Mouse (Mus musculus): ENCODE measurements at regions not wholly inside any gene's neighbourhood (a gene's known extent, or its start where the extent isn't known, plus 50 kb on each side); places are given as distances from the start of the nearest gene placed in this dataset.

- Histone ChIP-seq H3K4me1 (replicated peaks; ENCODE audit: control insufficient read depth, insufficient read depth, low read length) (no peaks in the 10 kb centered on the region), H3K9ac (ENCODE audit: low read length) (no peak overlapping the region), H3K27me3 (ENCODE audit: control insufficient read depth, insufficient read depth, low read depth, low read length) (no peaks in the 10 kb centered on the region), H3K4me3 (ENCODE audit: low read length) (no peak overlapping the region), H3K4me2 (ENCODE audit: low read depth, low read length) (no peak overlapping the region), H3K27ac (ENCODE audit: low read length) (no peak overlapping the region), H3K36me3 (ENCODE audit: control insufficient read depth, insufficient read depth, low read length) (no peaks in the 10 kb centered on the region), H3K9me3 (ENCODE audit: control insufficient read depth, low read length) (no peaks in the 10 kb centered on the region)
- no peak for ATAC-seq (ENCODE audit: low read depth)
- WGBS, result 79% methylated on average over 6 of the region's 6 CpGs
These were observed 216.3 kb upstream of the Mkln1 start for GRCm38 (mm10) chr6:31182284-31182683.

GRCm38 (mm10) chr6:31183127-31183526, 215.4 kb upstream of the Mkln1 start:
- Histone ChIP-seq H3K9me3 (ENCODE audit: control insufficient read depth, low read length) (no peaks in the 10 kb centered on the region), H3K27me3 (ENCODE audit: control insufficient read depth, insufficient read depth, low read depth, low read length) (no peaks in the 10 kb centered on the region), H3K9ac (ENCODE audit: low read length) (no peak overlapping the region), H3K36me3 (ENCODE audit: control insufficient read depth, insufficient read depth, low read length) (no peaks in the 10 kb centered on the region), H3K4me1 (replicated peaks; ENCODE audit: control insufficient read depth, insufficient read depth, low read length) (no peaks in the 10 kb centered on the region), H3K4me3 (ENCODE audit: low read length) (no peak overlapping the region), H3K4me2 (ENCODE audit: low read depth, low read length) (no peak overlapping the region), H3K27ac (ENCODE audit: low read length) (no peak overlapping the region)
- 18% methylated on average over 5 of the region's 5 CpGs for WGBS
- no peak for ATAC-seq (ENCODE audit: low read depth)

DNA sequence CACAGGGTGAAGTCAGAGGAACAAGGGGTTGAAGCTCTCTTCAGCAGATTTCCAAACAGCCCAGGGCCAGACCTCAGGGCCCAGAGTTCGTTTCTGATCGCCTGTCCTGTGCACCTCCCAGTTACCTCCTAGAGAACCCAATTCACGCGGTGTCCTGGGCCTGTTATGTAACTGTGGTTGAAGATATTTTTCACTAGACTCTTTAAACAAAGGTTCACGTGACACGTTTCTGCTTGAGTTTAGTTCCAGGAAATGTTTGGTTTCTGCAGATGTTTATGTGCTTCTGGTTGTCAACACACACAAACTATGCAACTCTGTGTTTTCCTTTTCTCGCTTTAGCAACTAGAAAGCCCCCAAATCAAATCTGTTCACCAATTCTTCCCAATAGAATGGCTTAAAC, 214.0 kb upstream of the Mkln1 start:
- 71% methylated on average over 7 of the region's 7 CpGs for WGBS
- no peak overlapping the region for H3K9ac ChIP-seq (ENCODE audit: low read length)
- H3K27me3 ChIP-seq (ENCODE audit: control insufficient read depth, insufficient read depth, low read depth, low read length), result no peaks in the 10 kb centered on the region
- H3K36me3 ChIP-seq (ENCODE audit: control insufficient read depth, insufficient read depth, low read length), result no peaks in the 10 kb centered on the region
- no peak overlapping the region for H3K4me2 ChIP-seq (ENCODE audit: low read depth, low read length)
- no peaks in the 10 kb centered on the region for H3K9me3 ChIP-seq (ENCODE audit: control insufficient read depth, low read length)
- H3K4me3 ChIP-seq (ENCODE audit: low read length), result no peak overlapping the region
- no peaks in the 10 kb centered on the region for H3K4me1 ChIP-seq (replicated peaks; ENCODE audit: control insufficient read depth, insufficient read depth, low read length)
- no peak overlapping the region for H3K27ac ChIP-seq (ENCODE audit: low read length)
- ATAC-seq (ENCODE audit: low read depth), result no peak

GRCm38 (mm10) chr6:31185151-31185550, 213.4 kb upstream of the Mkln1 start:
- Histone ChIP-seq H3K4me3 (ENCODE audit: low read length) (no peak overlapping the region), H3K27ac (ENCODE audit: low read length) (no peak overlapping the region), H3K9me3 (ENCODE audit: control insufficient read depth, low read length) (no peaks in the 10 kb centered on the region), H3K9ac (ENCODE audit: low read length) (no peak overlapping the region), H3K36me3 (ENCODE audit: control insufficient read depth, insufficient read depth, low read length) (no peaks in the 10 kb centered on the region), H3K4me2 (ENCODE audit: low read depth, low read length) (no peak overlapping the region), H3K4me1 (replicated peaks; ENCODE audit: control insufficient read depth, insufficient read depth, low read length) (no peaks in the 10 kb centered on the region), H3K27me3 (ENCODE audit: control insufficient read depth, insufficient read depth, low read depth, low read length) (no peaks in the 10 kb centered on the region)
- no peak for ATAC-seq (ENCODE audit: low read depth)
- 64% methylated on average over 2 of the region's 2 CpGs for WGBS

DNA sequence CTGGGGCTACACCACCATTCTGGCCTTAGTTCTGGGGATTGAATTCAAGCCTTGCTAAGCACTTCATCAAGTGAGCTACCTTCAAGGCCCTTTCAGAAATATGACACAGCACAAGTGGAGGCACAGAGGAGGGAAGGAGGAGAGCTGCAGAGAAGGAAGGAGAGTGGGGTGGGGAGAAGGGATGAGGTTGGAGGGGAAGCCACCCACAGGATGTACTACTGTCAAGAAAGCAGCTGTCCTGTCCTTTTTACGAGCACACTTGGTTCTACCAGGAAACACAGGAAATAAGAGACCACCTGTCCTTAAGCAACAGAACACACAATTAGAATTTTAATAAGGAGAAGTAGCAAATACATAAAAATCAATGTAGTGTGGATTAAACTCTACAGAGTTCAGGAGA, 210.5 kb upstream of the Mkln1 start:
- H3K36me3 ChIP-seq (ENCODE audit: control insufficient read depth, insufficient read depth, low read length), result no peaks in the 10 kb centered on the region
- H3K9ac ChIP-seq (ENCODE audit: low read length), result no peak overlapping the region
- 64% methylated on average over 1 of the region's 1 CpGs for WGBS
- no peaks in the 10 kb centered on the region for H3K27me3 ChIP-seq (ENCODE audit: control insufficient read depth, insufficient read depth, low read depth, low read length)
- no peak for ATAC-seq (ENCODE audit: low read depth)
- H3K27ac ChIP-seq (ENCODE audit: low read length), result no peak overlapping the region
- H3K4me2 ChIP-seq (ENCODE audit: low read depth, low read length), result no peak overlapping the region
- no peaks in the 10 kb centered on the region; the same call in 1 of the 2 replicates for H3K4me1 ChIP-seq (replicated peaks; ENCODE audit: control insufficient read depth, insufficient read depth, low read length)
- H3K9me3 ChIP-seq (ENCODE audit: control insufficient read depth, low read length), result no peaks in the 10 kb centered on the region
- no peak overlapping the region for H3K4me3 ChIP-seq (ENCODE audit: low read length)

GRCm38 (mm10) chr6:31189060-31189459, 209.5 kb upstream of the Mkln1 start:
- no peak for ATAC-seq (ENCODE audit: low read depth)
- Histone ChIP-seq H3K36me3 (ENCODE audit: control insufficient read depth, insufficient read depth, low read length) (no peaks in the 10 kb centered on the region), H3K9me3 (ENCODE audit: control insufficient read depth, low read length) (no peaks in the 10 kb centered on the region), H3K4me1 (replicated peaks; ENCODE audit: control insufficient read depth, insufficient read depth, low read length) (no peaks in the 10 kb centered on the region; the same call in 1 of the 2 replicates), H3K9ac (ENCODE audit: low read length) (no peak overlapping the region), H3K4me3 (ENCODE audit: low read length) (no peak overlapping the region), H3K27ac (ENCODE audit: low read length) (no peak overlapping the region), H3K4me2 (ENCODE audit: low read depth, low read length) (no peak overlapping the region), H3K27me3 (ENCODE audit: control insufficient read depth, insufficient read depth, low read depth, low read length) (no peaks in the 10 kb centered on the region)
- 49% methylated on average over 7 of the region's 7 CpGs for whole genome bisulfite sequencing

- no peaks in the 10 kb centered on the region for H3K9me3 ChIP-seq (ENCODE audit: control insufficient read depth, low read length)
- H3K4me1 ChIP-seq (replicated peaks; ENCODE audit: control insufficient read depth, insufficient read depth, low read length), result no peaks in the 10 kb centered on the region; the same call in 1 of the 2 replicates
- H3K9ac ChIP-seq (ENCODE audit: low read length), result no peak overlapping the region
- H3K4me3 ChIP-seq (ENCODE audit: low read length), result no peak overlapping the region
- no peak overlapping the region for H3K27ac ChIP-seq (ENCODE audit: low read length)
- no peak for ATAC-seq (ENCODE audit: low read depth)
- no peak overlapping the region for H3K4me2 ChIP-seq (ENCODE audit: low read depth, low read length)
- H3K27me3 ChIP-seq (ENCODE audit: control insufficient read depth, insufficient read depth, low read depth, low read length), result no peaks in the 10 kb centered on the region
- no peaks in the 10 kb centered on the region for H3K36me3 ChIP-seq (ENCODE audit: control insufficient read depth, insufficient read depth, low read length)
- 53% methylated on average over 5 of the region's 5 CpGs for WGBS
These were observed 208.5 kb upstream of the Mkln1 start for GRCm38 (mm10) chr6:31190070-31190469.

GRCm38 (mm10) chr6:31190628-31191373, 207.7 kb upstream of the Mkln1 start:
- no peak overlapping the region; the same call in 1 of the 2 replicates for H3K27ac ChIP-seq (ENCODE audit: low read length)
- no peaks in the 10 kb centered on the region for H3K36me3 ChIP-seq (ENCODE audit: control insufficient read depth, insufficient read depth, low read length)
- H3K4me1 ChIP-seq (replicated peaks; ENCODE audit: control insufficient read depth, insufficient read depth, low read length), result no peaks in the 10 kb centered on the region; the same call in 1 of the 2 replicates
- no peak overlapping the region for H3K4me2 ChIP-seq (ENCODE audit: low read depth, low read length)
- H3K4me3 ChIP-seq (ENCODE audit: low read length), result no peak overlapping the region
- peak; percentile 54; the same call in 1 of the 2 replicates for ATAC-seq (ENCODE audit: low read depth)
- no peaks in the 10 kb centered on the region for H3K9me3 ChIP-seq (ENCODE audit: control insufficient read depth, low read length)
- 35% methylated on average over 5 of the region's 5 CpGs for WGBS
- no peaks in the 10 kb centered on the region for H3K27me3 ChIP-seq (ENCODE audit: control insufficient read depth, insufficient read depth, low read depth, low read length)
- H3K9ac ChIP-seq (ENCODE audit: low read length), result no peak overlapping the region

DNA sequence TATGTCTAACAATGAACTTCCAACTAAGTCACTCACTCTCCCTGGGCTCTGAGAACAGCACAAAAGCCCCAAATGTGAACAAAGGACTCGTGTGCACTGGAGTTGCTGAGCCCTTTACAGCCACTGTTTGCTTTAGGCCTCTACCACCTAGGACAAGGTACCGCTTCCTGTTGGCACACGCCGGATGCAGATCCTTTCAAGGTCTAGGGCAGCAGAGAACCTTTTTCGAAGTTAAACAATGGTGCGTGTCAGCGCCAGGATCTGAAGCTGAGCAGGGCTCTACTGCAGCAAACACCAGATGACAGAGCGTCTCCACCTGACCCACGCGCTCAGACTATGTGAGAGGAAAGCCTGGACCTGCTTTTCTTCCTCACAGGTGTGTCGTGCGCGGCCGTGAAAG, 207.0 kb upstream of the Mkln1 start:
- no peaks in the 10 kb centered on the region for H3K36me3 ChIP-seq (ENCODE audit: control insufficient read depth, insufficient read depth, low read length)

More for the DNA sequence above, 207.0 kb upstream of the Mkln1 start:
- peak; percentile 51; the same call in 1 of the 2 replicates for ATAC-seq (ENCODE audit: low read depth)
- Histone ChIP-seq H3K4me1 (replicated peaks; ENCODE audit: control insufficient read depth, insufficient read depth, low read length) (no peaks in the 10 kb centered on the region; the same call in 1 of the 2 replicates), H3K9me3 (ENCODE audit: control insufficient read depth, low read length) (no peaks in the 10 kb centered on the region), H3K4me3 (ENCODE audit: low read length) (no peak overlapping the region), H3K4me2 (ENCODE audit: low read depth, low read length) (no peak overlapping the region), H3K27ac (ENCODE audit: low read length) (peak overlapping the region; percentile 15; the same call in 1 of the 2 replicates), H3K9ac (ENCODE audit: low read length) (no peak overlapping the region), H3K27me3 (ENCODE audit: control insufficient read depth, insufficient read depth, low read depth, low read length) (no peaks in the 10 kb centered on the region; the same call in 1 of the 2 replicates)
- WGBS, result 53% methylated on average over 14 of the region's 14 CpGs

Data from lung, embryonic 16.5 days (tissue).